Mouse (Mus musculus) bone marrow, adult 2 months (tissue): ENCODE results near the gene Syn3. TPM values are rescaled to one million over a fixed set of nuclear protein-coding genes. Genes with fewer than 3 reads are reported as not detected.

ENCODE experiments used
- H3K27ac ChIP-seq: fragments of 200-500 bp; 2 replicates; pipeline ENCODE4 v1.5.1; 2012; ENCODE audit warnings: low read depth, mild to moderate bottlenecking, control low read depth, inconsistent platforms, low read length; ENCODE audit not compliant: control insufficient read depth, poor library complexity, insufficient read depth
- H3K4me1 ChIP-seq: fragments of 200-500 bp; 2 replicates; pipeline ENCODE4 v1.6.1; 2011; ENCODE audit warnings: low read length; ENCODE audit not compliant: control insufficient read depth, insufficient read depth
- H3K4me3 ChIP-seq: fragments of 200-500 bp; replicated peaks from 2 replicates; pipeline ENCODE3; 2011; ENCODE audit warnings: mild to moderate bottlenecking, low read depth, low read length, control low read depth; ENCODE audit not compliant: control insufficient read depth
- CTCF ChIP-seq: fragments of 200-500 bp; IDR thresholded peaks from 2 replicates; pipeline ENCODE4 v1.5.1; 2011; ENCODE audit warnings: low read length, control low read depth; ENCODE audit not compliant: control insufficient read depth, insufficient read depth
- POLR2A ChIP-seq: fragments of 200-500 bp; IDR thresholded peaks from 2 replicates; pipeline ENCODE4 v1.6.1; 2011; ENCODE audit warnings: low read depth, mild to moderate bottlenecking, control low read depth, low read length, borderline replicate concordance; ENCODE audit not compliant: control insufficient read depth
- WGBS: fragments of 180-500 bp; shearing (Covaris S2); methylation state at CpG from one replicate; pipeline ENCODE4 v1.1.7; 2018; 5-methylcytosine and 5-hydroxymethylcytosine counted together
- polyA plus RNA-seq: library from polyadenylated mRNA; stranded (reverse); fragments of >200 nt; gene quantifications from 2 replicates; pipeline ENCODE4 v1.2.4, GENCODE M21; 2011; ENCODE audit warnings: low replicate concordance; ENCODE audit not compliant: missing spikeins, insufficient read depth, insufficient read length

Gene Syn3
- polyA plus RNA-seq, 1 experiment = 0.75 TPM

- TF ChIP-seq POLR2A (no peak), CTCF (no peak)
- H3K4me3 ChIP-seq = no peak overlapping the region
- no peaks in the 10 kb centered on the region for H3K4me1 ChIP-seq
- 77% methylated on average over 2 of the region's 2 CpGs for WGBS
- H3K27ac ChIP-seq = no peak overlapping the region
Measured at GRCm38 (mm10) chr10:86261725-86262124, 237.0 kb downstream of the Syn3 start.

DNA sequence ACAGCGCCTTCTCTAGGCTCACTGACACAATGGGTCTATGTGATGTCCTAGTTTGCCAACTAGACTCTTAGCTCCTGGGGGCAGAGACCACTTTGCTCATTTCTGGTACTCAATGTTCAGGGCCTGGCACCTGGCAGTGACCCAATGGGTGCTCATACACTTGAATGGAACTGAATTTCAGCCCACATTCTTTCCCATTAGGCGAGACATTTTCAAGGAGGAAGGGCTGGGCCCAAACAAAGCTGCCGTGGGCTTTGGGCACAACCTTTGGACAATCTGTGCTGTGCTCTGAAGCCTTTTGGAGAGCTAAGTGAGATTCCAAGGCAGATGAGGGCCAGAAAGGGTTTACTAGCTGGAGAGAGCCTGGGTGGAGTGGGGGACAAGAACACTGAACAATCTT is 239.7 kb downstream of the Syn3 start:
- Histone ChIP-seq H3K4me3 (no peak overlapping the region), H3K4me1 (no peaks in the 10 kb centered on the region), H3K27ac (no peak overlapping the region)
- TF ChIP-seq POLR2A = no peak
- TF ChIP-seq CTCF = no peak
- 80% methylated on average over 3 of the region's 3 CpGs for WGBS

DNA sequence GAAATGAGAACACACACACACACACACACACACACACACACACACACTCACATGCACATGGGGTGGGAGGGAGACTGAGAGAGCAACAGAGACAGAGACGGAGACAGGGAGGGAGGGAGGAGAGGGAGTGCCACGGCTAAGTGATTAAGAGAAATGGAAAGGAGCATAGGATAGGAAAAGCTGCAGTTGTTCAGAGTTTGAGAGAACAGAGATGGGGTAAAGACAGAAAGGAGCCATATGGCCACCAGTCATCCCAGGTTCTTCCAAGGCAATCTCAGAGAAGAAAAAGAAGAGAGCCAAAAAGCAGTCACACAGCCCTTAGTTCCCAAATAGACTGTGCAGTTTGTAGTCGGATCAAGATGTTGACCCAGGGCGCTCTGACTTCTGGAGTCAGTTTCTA is 240.7 kb downstream of the Syn3 start:
- H3K4me1 ChIP-seq = no peaks in the 10 kb centered on the region
- 73% methylated on average over 4 of the region's 4 CpGs for WGBS

DNA sequence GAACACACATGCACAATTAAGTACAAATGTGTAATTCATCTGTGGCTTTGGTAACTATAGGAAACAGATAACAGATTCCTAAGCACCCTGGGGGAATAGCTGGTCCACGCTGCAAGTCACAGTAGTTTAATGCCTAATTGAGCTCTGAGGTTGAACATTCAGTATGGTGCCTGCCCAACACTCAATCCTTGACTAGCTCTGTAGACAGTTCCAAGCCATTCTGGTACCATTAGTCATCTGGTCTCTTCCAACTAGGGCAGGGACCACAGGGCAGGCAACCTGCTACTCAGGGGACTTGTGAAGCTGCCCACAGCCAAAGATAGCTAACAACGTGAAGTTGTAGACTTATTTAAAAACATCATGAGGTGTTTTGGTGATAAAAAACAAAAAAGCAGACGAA is 241.7 kb downstream of the Syn3 start:
- Histone ChIP-seq H3K4me1 (no peaks in the 10 kb centered on the region), H3K27ac (no peak overlapping the region), H3K4me3 (no peak overlapping the region)
- TF ChIP-seq CTCF (no peak), POLR2A (no peak)
- 77% methylated on average over 3 of the region's 3 CpGs for WGBS

More for the DNA sequence above, 240.7 kb downstream of the Syn3 start:
- Histone ChIP-seq H3K4me3 (no peak overlapping the region), H3K27ac (no peak overlapping the region)
- TF ChIP-seq POLR2A (no peak), CTCF (no peak)

DNA sequence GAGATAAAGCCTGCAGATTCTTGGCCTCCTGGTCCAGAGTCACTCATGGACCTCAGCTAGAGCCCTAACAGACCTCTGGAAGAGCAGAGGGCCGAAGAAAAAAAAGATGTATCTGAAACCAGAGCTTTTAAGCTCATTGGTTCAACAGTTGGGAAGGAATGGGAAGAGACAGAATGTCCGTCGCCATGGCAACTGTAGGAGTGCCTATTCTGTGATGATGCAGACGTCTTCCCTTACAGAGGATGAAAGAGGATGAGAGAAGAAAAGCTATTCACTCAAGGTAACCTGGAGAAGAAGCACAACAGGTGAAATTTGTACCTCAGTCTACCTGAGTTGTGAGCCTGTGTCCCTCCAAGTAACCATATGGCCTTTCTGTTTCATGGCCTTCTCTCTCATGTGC is 242.5 kb downstream of the Syn3 start:
- whole genome bisulfite sequencing = 72% methylated on average over 4 of the region's 4 CpGs
- Histone ChIP-seq H3K4me3 (no peak overlapping the region), H3K4me1 (no peaks in the 10 kb centered on the region), H3K27ac (no peak overlapping the region)
- no peak for TF ChIP-seq POLR2A

DNA sequence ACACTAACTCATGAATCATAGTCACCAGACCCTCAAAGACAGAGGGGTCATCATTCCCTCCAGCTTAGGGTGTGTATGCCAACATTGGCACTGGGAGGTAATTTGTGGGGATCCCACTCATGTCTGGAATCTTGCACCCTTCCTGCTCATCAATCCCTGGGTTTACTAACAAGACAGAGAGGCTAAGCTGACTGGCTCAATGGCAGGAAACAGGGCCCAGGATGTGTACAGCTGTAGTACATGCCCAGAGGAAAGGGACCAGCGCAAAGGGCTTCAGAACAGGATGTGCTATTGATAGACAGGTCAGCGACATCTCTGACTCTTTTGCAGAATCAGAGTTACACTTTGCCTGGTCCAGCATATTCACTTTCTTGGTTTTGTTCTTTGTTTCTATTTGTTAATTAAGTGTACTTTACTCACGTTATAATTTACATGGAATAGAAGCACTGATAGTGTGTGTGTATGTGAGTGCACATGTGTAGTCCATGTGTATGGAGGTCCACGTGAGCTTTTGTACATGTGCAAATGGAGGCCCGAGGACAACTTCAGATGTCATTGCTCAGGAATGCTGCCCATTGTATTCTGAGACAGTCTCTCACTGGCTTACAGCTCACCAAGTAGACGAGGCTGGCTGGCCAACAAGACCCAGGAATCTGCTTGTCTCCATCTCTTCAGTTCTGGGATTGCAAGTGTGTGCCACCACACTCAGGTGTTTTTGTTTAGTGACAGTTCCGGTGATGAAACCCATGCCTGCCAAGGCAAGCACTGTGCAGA is 248.4 kb downstream of the Syn3 start:
- Histone ChIP-seq H3K4me3 (no peak overlapping the region), H3K27ac (no peak overlapping the region), H3K4me1 (no peaks in the 10 kb centered on the region)
- TF ChIP-seq CTCF (no peak), POLR2A (no peak)
- 72% methylated on average over 7 of the region's 7 CpGs for WGBS

GRCm38 (mm10) chr10:86249283-86249682 is 249.4 kb downstream of the Syn3 start:
- WGBS = 75% methylated on average over 1 of the region's 1 CpGs
- TF ChIP-seq POLR2A (no peak), CTCF (no peak)
- Histone ChIP-seq H3K27ac (no peak overlapping the region), H3K4me3 (no peak overlapping the region), H3K4me1 (no peaks in the 10 kb centered on the region)

DNA sequence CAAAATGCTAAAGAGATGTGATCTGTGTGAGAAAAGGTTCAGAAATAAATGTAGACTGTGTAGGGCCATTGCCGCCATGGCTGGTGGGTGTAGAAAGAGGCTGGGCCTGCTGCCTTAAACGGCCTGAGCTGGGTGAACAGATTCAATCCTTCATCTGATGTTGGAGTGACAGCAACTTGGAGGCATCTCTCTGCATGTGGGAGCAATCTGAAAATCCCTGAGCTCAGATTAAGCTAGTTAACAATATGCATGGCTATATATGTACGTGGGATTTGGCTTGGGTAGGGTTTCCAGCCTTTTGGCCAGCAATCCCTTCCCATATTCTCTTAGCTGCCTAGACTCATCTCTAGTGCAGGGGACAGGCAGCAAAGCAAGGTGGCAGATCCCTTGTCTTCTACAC is 249.9 kb downstream of the Syn3 start:
- no peak for TF ChIP-seq CTCF
- no peak for TF ChIP-seq POLR2A
- no peak overlapping the region for H3K27ac ChIP-seq
- no peaks in the 10 kb centered on the region for H3K4me1 ChIP-seq
- no peak overlapping the region for H3K4me3 ChIP-seq
- WGBS = 73% methylated on average over 3 of the region's 3 CpGs

- H3K4me3 ChIP-seq = no peak overlapping the region
- TF ChIP-seq CTCF = no peak
- TF ChIP-seq POLR2A = no peak
- H3K4me1 ChIP-seq = no peaks in the 10 kb centered on the region
- H3K27ac ChIP-seq = no peak overlapping the region
- 64% methylated on average over 10 of the region's 10 CpGs for WGBS
Measured at GRCm38 (mm10) chr10:86248131-86248740, 250.5 kb downstream of the Syn3 start.
